Mouse (Mus musculus): Measurements from ENCODE around the gene Itsn1.

- TF ChIP-seq CTCF (IDR thresholded peaks at IDR 0.05; ENCODE audit: control insufficient read depth, insufficient read depth, insufficient replicate concordance, low read depth, low read length) = no peak
- no peak for TF ChIP-seq POLR2A (IDR thresholded peaks at IDR 0.05; ENCODE audit: control insufficient read depth, low read depth, low read length)
These were observed 146.7 kb downstream of the Itsn1 start for GRCm38 (mm10) chr16:91875567-91876344.
